Mouse (Mus musculus) bone marrow, adult 2 months (tissue): ENCODE data around the gene Tuba3a.

Source experiments
- CTCF ChIP-seq: fragments of 200-500 bp; IDR thresholded peaks from 2 replicates; pipeline ENCODE4 v1.5.1; 2011; ENCODE audit warnings: low read length, control low read depth; ENCODE audit not compliant: control insufficient read depth, insufficient read depth
- POLR2A ChIP-seq: fragments of 200-500 bp; IDR thresholded peaks from 2 replicates; pipeline ENCODE4 v1.6.1; 2011; ENCODE audit warnings: low read depth, mild to moderate bottlenecking, control low read depth, low read length, borderline replicate concordance; ENCODE audit not compliant: control insufficient read depth

DNA sequence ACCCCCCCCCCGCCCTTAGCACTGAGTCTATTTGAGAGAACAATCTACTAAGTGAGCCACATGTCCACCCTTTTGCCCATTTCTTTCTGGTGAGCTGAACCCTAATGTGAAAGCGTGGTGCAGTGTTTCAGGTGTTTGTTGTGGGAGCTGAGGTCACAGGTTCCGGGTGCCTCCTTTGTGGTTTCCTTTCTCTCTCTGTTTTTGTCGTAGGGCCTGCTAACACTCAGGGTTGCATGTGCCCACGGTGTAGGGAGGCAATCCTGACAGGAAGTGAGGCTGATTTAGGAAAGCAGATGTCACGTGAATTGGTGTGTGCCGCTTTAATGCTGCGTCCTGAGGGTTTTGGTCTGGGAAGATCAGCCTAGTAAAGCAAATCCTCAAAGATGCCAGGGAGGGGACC is 44.3 kb downstream of the Tuba3a start:
- TF ChIP-seq POLR2A, result no peak
- TF ChIP-seq CTCF, result no peak
